Mouse (Mus musculus): ENCODE data around the gene Edn3.

DNA sequence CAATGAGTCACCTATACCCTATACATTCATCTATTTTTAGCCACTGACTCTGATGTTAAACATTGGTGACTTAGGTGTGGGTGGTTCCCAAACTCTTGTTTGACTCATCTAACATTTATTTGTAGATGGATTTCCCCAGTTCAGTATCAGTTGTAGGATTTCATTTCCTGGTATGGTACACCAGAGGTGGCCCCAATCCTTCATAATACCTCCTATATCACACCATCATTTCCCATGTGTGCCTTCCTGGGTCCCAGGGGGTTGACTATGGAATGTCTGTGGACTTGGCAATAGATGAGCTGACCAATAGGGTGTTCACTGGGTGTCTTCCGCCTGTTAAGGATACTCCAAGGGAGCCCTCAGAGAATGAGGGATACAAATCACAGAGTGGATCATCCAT lies 7.2 kb upstream of the Edn3 start:
- TF ChIP-seq CTCF (IDR thresholded peaks at IDR 0.05; ENCODE audit: low read depth) (no peak), EP300 (optimal IDR thresholded peaks at IDR 0.05) (no peak)

Measured in stomach, postnatal 0 days (tissue).